Mouse (Mus musculus) ovary, postnatal 14 days (tissue): ENCODE measurements around the gene Crybb1.
A peak's percentile ranks its signal among the peaks of the same experiment; 100 is the strongest.

ENCODE experiments used
- DNase-seq: peaks from one replicate; pipeline ENCODE4 v3.0.0; 2022; ENCODE audit warnings: low spot score

Gene Crybb1

DNA sequence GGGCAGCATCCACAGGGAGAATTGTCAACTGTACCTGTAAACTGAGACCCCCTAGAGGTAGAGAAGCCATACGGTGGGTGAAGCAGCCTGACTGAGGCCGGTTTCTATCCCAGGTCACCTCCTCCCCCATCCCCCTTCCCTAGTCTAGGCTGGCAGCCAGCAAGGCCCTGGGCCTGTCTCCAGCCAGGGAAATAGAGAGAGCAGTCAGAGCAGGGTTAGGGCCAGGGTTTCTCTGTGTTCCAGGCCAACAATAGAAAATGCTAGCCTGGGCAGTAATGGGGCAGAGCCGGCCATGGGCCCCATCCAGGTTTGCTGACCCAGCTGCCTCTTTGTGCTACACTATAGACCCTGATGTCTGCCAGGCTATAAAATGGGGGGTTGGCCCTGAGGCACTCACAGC is at the start of gene Crybb1:
TSS of gene Crybb1 (plus strand) at position 390 of the 400 bp plus-strand sequence.
- DNase-seq, result peak; percentile 51

DNA sequence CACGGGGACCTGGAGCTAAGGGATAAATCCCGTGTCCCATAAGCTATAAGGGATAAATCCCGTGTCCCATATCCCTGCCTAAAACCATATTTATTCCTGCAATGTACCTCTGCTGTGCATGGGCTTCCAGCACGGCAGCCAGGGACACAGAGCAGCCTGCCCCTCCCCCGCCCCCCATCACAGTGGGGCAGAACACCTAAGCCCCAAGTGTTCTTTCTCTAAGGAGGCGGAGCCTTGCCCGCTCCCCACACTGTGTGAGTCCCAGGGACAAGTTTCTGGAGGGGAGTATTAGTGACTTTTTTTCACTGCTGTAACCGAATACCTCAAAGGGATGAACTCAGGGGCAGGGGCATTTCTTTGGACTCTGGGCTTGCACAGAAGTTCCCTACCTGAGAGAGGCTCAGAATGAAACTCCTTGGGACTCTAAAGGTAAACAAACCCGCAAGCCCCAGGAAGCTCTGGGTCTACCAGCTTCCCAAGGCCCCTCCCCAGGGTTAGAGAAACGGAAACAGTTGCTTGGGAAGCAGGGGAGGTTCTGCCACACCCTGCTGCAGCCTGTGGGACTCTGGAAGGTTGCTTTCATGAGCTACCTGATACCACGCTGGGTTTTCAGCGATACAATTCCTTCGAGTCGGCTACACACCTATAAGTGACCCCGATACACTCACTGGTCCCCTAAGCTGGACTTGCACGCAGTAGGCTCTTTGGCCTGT is 48.9 kb upstream of the Crybb1 start:
- DNase-seq, result no peak

DNA sequence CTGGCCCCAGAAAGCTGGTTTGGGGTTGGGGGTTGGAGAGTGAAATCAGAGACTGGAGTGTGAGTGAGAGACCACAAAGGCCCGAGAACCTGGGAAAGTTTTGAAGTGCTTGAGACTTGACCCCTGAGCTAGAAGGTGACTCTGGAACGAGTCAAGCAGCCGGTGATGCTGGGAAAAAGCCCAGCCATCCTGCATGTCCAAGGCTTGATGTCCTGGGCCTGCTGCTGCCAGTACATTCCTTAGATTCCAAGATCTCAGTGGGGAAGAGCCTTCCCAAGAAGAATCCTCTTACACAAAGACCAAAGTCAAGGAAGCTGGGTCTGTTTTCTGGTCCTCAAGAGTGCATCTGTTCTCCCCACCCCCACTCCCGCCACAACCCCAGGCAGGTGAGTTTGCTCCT is 47.3 kb upstream of the Crybb1 start:
- DNase-seq, result no peak

DNA sequence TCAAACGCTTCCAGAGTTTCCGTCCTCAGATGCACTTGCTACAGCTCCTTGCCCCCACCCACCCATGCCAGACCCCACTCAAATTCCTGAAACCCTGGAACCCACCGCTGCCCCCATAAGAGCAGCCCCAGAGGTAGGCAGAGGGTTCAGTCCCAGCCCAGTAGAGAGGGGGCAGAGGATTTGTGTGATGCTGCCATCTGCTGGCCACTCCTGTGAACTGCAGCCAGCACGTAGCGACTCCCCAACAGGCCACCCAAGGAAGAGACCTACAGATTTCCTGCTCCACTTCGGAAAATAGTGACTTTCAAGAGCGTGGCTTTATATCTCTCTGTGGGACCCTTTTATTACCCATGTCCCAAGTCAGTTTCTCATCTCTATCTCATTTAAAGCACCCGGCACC is 45.5 kb upstream of the Crybb1 start:
- DNase-seq, result peak; percentile 50

DNA sequence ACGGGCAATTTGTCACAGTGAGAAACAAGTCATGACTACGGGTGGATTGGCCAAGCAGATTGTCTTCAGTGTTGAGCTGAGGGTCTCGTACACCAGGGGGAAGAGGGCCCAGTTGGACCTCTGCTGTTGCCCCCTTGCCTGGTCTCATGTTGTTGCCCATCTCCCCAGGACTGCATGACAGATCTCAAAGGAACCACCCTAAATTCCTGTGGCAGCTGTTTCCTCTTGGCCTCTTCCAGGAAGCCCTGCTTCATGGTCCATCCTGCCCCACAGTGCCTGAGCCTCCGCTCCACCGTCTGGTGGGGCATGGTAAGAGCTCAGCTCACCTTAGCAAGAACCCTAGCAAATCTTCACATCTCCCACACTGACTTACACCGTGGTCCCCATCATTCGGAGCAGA is 43.7 kb upstream of the Crybb1 start:
- DNase-seq, result no peak

- no peak for DNase-seq
These were observed 42.8 kb upstream of the Crybb1 start for GRCm38 (mm10) chr5:112212711-112213264.

- DNase-seq, result no peak
These were observed 42.0 kb upstream of the Crybb1 start for GRCm38 (mm10) chr5:112213331-112214240.

DNA sequence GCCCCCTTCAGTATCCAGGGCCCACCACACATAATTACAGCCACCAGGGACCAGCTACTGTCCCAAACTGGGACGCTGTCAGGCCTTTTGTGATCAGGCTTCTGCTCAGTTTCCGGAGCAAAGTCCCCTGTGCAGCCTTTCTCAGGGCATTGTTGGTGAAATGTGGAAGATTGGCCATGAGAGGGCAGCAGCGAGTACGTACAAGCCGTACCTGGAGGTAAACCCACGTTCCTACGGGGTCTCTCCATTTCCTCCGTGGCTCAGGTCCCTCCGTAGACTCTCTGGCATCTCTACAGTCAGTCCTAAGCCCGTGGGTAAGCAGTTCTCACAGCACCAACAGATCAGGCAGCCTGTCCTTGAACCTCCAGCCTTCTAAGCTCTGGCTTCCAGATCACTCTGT is 41.2 kb upstream of the Crybb1 start:
- DNase-seq, result peak; percentile 52

- DNase-seq, result no peak
These were observed 40.3 kb upstream of the Crybb1 start for GRCm38 (mm10) chr5:112215291-112215751.

- DNase-seq, result no peak
These were observed 39.8 kb upstream of the Crybb1 start for GRCm38 (mm10) chr5:112215801-112216251.

DNA sequence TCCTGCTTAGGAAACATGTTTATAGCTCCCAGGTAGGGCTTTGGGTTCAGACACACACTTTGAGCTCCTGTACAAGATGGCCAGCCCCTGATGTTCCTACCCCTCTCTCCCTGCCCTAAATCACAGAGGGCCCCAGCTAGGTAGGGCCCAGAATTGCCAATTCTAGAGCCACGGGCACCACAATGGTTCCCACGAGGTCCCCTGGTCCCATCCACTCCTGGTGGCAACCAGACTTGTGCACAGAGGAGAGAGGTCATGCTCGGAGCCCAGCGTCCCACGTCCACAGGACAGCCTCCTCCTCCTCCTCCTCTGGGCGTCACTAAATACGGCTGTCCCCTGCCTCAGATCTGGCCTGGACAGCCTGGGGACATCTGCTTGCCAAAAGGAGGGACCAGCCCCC is 39.3 kb upstream of the Crybb1 start:
- DNase-seq, result no peak

DNA sequence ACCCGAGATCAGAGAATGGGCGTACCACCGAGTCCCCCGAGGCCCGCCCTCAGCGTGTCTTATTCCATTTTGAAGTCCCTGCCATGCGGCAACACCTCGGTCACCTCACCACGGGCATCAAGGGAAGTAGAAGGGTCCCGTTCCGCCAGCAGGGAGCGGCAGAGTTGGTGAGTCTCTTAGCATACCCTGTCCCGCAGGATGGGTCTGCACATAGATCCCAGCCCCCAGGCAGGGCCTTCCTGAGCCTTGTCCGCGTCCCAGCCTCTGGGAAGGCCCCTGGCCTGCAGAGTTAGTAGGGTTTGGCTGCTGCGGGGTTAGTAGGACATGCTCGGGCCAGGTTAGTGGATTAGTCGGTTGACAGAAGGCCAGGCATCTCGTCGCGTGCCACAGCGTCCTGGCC is 38.6 kb upstream of the Crybb1 start:
- DNase-seq, result no peak

- no peak for DNase-seq
These were observed 36.9 kb upstream of the Crybb1 start for GRCm38 (mm10) chr5:112218679-112219078.

GRCm38 (mm10) chr5:112219398-112219797 is 36.2 kb upstream of the Crybb1 start:
- DNase-seq, result no peak

DNA sequence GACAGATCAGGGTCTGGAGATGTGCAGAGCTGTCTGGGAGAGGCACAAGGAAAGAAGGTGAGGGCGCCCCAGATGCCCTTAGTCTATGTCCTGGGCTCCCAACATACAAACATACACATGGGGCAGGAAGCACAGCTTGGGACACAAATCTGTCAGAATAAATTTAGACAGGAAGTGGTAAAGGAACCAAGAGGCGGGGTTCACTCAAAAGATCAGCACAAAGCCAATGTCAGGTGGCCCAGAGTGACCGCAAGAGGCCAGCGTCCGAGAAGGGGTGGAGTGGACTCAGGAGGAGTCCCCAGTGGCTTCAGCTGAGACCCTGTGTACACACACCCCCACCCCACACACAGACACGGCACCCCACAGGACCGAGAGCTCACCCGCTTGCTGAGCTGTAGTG is 35.4 kb upstream of the Crybb1 start:
- DNase-seq, result no peak

DNA sequence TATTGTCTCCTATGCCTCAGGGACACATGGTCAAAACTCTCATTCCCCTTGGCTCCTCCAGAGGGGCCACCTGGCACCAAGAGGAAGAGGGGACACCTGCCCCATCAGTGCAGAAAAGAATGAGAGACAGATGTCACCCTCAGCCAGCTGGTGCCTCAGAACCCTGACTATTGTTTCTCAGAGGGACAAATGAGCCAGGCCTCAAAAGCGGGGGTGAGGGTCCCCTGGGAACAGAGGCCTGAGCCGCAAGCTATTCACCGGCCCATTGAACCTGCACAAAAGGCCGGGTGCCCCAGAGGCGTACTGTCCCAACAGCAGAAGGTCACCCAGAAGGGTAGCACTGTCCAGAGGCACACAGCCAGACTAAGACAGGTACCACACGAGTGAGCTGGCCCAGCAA is 30.0 kb upstream of the Crybb1 start:
- no peak for DNase-seq

- no peak for DNase-seq
These were observed 28.3 kb upstream of the Crybb1 start for GRCm38 (mm10) chr5:112227354-112227753.

GRCm38 (mm10) chr5:112227898-112228239 is 27.7 kb upstream of the Crybb1 start:
- no peak for DNase-seq

DNA sequence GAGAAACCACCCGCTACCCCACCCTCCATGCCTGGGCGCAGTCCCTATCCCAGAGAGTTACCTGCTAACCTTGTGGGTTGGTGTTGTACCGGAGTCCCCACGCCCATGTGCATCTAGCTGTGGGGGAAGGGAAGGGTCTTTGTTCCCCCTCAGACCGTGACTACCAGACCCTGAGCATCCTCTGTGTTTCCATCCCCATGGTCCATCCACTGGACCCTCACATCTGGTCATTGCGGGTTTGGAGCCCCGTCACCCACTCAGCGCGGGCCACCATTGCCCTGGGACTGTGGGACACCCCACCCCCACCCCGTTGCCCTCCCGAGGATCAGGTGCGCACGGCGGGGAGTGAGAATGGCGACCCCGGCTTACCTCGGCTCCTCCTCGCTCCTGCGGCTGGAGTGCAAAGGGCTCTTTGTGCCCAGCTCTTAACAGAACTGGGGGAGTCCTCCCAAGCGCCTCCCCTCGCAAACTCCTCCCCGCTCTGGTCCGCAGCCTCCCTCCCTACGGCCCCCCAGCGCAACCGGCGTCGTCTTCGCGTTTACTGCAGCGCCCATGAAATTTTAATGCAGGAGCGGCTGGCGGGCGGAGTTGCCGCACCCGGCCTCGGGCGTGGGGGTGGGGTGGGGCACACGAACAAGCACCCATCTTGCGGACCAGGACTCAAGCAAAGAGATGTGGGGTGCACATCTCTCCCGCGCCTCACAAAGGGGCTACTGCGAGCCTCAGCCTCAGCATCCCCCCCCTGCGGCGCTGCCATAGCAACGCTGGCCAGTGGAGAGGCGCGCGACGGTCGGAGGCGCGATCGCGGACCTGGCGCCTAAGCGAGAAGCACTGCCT is 27.2 kb upstream of the Crybb1 start:
- DNase-seq, result no peak

- DNase-seq, result no peak
These were observed 19.8 kb upstream of the Crybb1 start for GRCm38 (mm10) chr5:112235806-112236205.

DNA sequence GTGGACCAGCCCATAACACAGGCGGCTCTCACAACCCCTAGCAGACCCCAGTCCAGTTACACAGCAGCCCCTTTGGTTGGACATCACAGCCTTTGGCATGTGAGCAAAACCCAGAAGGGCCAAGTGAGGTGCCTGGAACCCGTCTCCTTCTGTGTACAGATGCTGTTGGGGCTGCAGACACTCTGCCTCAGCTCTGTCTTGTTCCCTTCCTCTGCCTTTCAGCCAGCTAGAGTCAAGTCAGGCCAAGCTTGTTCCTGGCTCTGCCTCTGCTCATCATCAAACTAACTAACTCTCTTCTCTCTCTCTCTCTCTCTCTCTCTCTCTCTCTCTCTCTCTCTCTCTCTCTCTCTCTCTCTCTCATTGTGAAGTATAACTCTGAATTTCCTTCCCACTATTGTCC is 19.0 kb upstream of the Crybb1 start:
- DNase-seq, result no peak

- no peak for DNase-seq
These were observed 18.2 kb upstream of the Crybb1 start for GRCm38 (mm10) chr5:112237439-112237838.
